Mouse (Mus musculus) stomach, embryonic 16.5 days (tissue): ENCODE measurements around the gene Dguok. TPM values are rescaled to one million over a fixed set of nuclear protein-coding genes. Genes with fewer than 3 reads are reported as not detected.

Experiments
- ATAC-seq: fragments of 200-750 bp; cut with Nextera tagmentation; 2 replicates; pipeline ENCODE4 v1.8.0; 2017; ENCODE audit warnings: moderate number of reproducible peaks, moderate TSS enrichment; ENCODE audit not compliant: insufficient read depth, low FRiP score
- H3K27ac ChIP-seq: fragments of 300-500 bp; sonication (generic); 2 replicates; pipeline ENCODE4 v1.5.1; 2014; ENCODE audit warnings: low read length
- H3K27me3 ChIP-seq: fragments of 300-500 bp; sonication (generic); 2 replicates; pipeline ENCODE4 v1.6.1; 2014; ENCODE audit warnings: low read length, control low read depth, mixed read lengths; ENCODE audit not compliant: control insufficient read depth, insufficient read depth
- H3K36me3 ChIP-seq: fragments of 300-500 bp; sonication (generic); 2 replicates; pipeline ENCODE4 v1.6.1; 2014; ENCODE audit warnings: low read length; ENCODE audit not compliant: control insufficient read depth, insufficient read depth
- H3K4me1 ChIP-seq: fragments of 300-500 bp; sonication (generic); 2 replicates; pipeline ENCODE4 v1.6.1; 2014; ENCODE audit warnings: low read length, control low read depth, mixed read lengths; ENCODE audit not compliant: control insufficient read depth, insufficient read depth
- H3K4me2 ChIP-seq: fragments of 300-500 bp; sonication (generic); 2 replicates; pipeline ENCODE4 v1.6.1; 2014; ENCODE audit warnings: low read depth, low read length, mixed read lengths
- H3K4me3 ChIP-seq: fragments of 300-500 bp; sonication (generic); replicated peaks from 2 replicates; pipeline ENCODE4 v1.5.1; 2014; ENCODE audit warnings: mild to moderate bottlenecking, low read length
- H3K9ac ChIP-seq: fragments of 300-500 bp; sonication (generic); 2 replicates; pipeline ENCODE4 v1.6.1; 2014; ENCODE audit warnings: low read length
- H3K9me3 ChIP-seq: fragments of 300-500 bp; sonication (generic); replicated peaks from 2 replicates; pipeline ENCODE4 v1.6.1; 2016; ENCODE audit warnings: low read length, control low read depth; ENCODE audit not compliant: control insufficient read depth
- WGBS: fragments of 180-500 bp; shearing (Covaris S2); extraction: QIAGEN DNeasy Blood & Tissue Kit; methylation state at CpG from one replicate; pipeline ENCODE4 v1.1.7; 2014; 5-methylcytosine and 5-hydroxymethylcytosine counted together
- polyA plus RNA-seq: library from polyadenylated mRNA; unstranded; fragments of >200 nt; fragmentation: Nextera tagmentation; extraction: Ambion mirVana; gene quantifications from 2 replicates; pipeline ENCODE4 v1.2.1, GENCODE M21; 2015

Dguok gene
- polyA plus RNA-seq, 1 experiment from 2014 or later, result 69.5 TPM

DNA sequence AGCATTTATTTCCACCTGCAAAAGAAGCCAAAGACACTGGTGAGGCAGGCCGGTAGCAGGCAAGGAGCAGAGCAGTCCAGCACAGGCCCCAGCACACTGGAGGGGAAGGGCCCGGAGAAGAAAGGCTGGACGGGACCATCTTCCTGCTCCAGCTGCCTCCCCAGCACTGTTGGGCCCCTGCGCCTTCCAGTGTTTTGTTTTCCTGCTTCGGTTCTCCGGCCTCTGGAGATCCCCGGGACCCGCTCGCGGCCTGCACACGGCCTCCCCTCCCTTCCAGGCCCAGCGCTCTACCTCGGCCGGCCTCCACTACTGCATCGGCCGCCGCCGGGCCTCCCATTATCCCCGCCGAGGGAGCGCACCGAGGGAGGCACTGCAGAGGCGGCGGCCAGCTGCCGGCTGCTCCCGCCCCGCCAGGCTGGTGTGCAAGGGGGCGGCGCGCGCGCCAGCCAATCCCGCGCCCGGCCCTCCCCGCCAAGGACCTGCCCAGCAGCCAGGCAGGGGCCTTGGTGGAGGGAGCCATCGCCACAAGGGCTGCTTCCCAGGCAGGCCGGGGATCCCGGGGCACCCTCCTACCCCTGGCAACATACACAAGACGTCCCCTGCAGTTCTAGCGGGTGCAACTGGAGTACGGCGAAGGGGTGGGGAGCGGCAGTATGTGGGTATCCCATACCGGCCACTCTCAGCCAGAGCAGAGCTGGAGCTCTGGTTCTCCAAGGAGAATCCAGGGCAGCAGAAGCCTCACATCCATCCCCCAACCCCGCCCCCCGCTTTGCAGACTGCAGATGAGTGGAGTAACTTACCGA, 65.3 kb downstream of the Dguok start:
- peak overlapping the region; percentile 91 for H3K27ac ChIP-seq
- H3K9ac ChIP-seq, result peak overlapping the region; percentile 75
- no peaks in the 10 kb centered on the region for H3K27me3 ChIP-seq
- H3K4me1 ChIP-seq, result peaks cover 70% of the 10 kb centered on the region
- no peaks in the 10 kb centered on the region for H3K9me3 ChIP-seq
- H3K4me2 ChIP-seq, result peak overlapping the region; percentile 65
- no peaks in the 10 kb centered on the region for H3K36me3 ChIP-seq
- ATAC-seq, result peak; percentile 94
- under 1% methylated on average over 48 of the region's 48 CpGs for WGBS
- peak overlapping the region; percentile 77 for H3K4me3 ChIP-seq

DNA sequence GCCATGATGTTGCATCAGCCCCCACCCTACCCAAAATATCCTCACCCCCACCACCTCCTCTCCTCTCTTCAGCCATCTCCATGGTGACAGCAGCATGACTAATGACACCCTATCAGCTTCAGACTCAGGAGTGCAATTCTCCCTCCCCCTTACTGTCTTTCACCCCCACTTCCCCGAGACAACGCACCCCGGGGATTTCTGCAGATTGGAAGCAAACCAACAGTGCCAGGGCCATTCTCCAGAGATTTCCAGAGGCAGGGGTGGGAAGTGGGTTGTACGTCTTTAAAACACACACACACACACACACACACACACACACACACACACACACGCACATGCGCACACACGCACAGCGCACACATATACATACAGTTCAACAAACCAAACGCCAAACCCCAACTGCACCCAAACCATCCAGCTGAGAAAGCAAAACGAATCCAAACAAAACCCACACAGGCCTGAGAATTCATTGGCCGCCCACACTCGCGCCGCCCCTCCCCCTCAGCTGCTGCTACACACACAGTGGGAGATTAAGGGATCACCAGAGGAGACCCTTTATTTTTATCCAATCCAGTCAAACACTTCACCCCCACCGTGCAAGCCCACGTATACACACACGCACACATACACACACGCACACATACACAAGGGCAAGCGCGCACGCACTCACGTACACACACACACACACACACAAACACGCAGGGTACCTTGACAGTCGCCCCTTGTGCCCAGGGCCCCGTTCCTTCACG, 66.1 kb downstream of the Dguok start:
- H3K4me3 ChIP-seq, result peak overlapping the region; percentile 77
- H3K4me1 ChIP-seq, result peaks cover 66% of the 10 kb centered on the region
- ATAC-seq, result peak; percentile 31
- WGBS, result 4% methylated on average over 26 of the region's 26 CpGs
- no peaks in the 10 kb centered on the region for H3K9me3 ChIP-seq
- peak overlapping the region; percentile 75 for H3K9ac ChIP-seq
- peak overlapping the region; percentile 65 for H3K4me2 ChIP-seq
- no peaks in the 10 kb centered on the region for H3K36me3 ChIP-seq
- H3K27ac ChIP-seq, result peak overlapping the region; percentile 91
- no peaks in the 10 kb centered on the region for H3K27me3 ChIP-seq

- no peak for ATAC-seq
- Histone ChIP-seq H3K4me3 (peak overlapping the region; percentile 77), H3K27me3 (no peaks in the 10 kb centered on the region), H3K4me2 (peak overlapping the region; percentile 65), H3K4me1 (peaks cover 71% of the 10 kb centered on the region), H3K27ac (0 out of 2 replicates have a peak overlapping the region, but pooled peaks have one; percentile 10), H3K36me3 (no peaks in the 10 kb centered on the region), H3K9ac (peak overlapping the region; percentile 75), H3K9me3 (no peaks in the 10 kb centered on the region)
- WGBS, result 39% methylated on average over 3 of the region's 3 CpGs
Measured at GRCm38 (mm10) chr6:83440197-83440509, 66.6 kb downstream of the Dguok start.

- Histone ChIP-seq H3K27me3 (no peaks in the 10 kb centered on the region), H3K4me3 (peak overlapping the region; percentile 77), H3K9ac (peak overlapping the region; percentile 75), H3K9me3 (no peaks in the 10 kb centered on the region), H3K4me2 (peak overlapping the region; percentile 65), H3K27ac (peak overlapping the region; percentile 10; the same call in 1 of the 2 replicates), H3K4me1 (peaks cover 71% of the 10 kb centered on the region), H3K36me3 (no peaks in the 10 kb centered on the region)
- 50% methylated on average over 5 of the region's 5 CpGs for WGBS
- no peak for ATAC-seq
Measured at GRCm38 (mm10) chr6:83439781-83440180, 67.0 kb downstream of the Dguok start.

- ATAC-seq, result no peak
- H3K27me3 ChIP-seq, result no peaks in the 10 kb centered on the region
- H3K36me3 ChIP-seq, result no peaks in the 10 kb centered on the region
- H3K4me3 ChIP-seq, result peak overlapping the region; percentile 77; the same call in 1 of the 2 replicates
- H3K27ac ChIP-seq, result peak overlapping the region; percentile 10; the same call in 1 of the 2 replicates
- H3K9ac ChIP-seq, result peak overlapping the region; percentile 75
- WGBS, result 78% methylated on average over 13 of the region's 13 CpGs
- peaks cover 70% of the 10 kb centered on the region for H3K4me1 ChIP-seq
- H3K4me2 ChIP-seq, result peak overlapping the region; percentile 65
- no peaks in the 10 kb centered on the region for H3K9me3 ChIP-seq
Measured at GRCm38 (mm10) chr6:83439119-83439767, 67.5 kb downstream of the Dguok start.

- no peaks in the 10 kb centered on the region for H3K36me3 ChIP-seq
- 78% methylated on average over 3 of the region's 3 CpGs for WGBS
- H3K27me3 ChIP-seq, result no peaks in the 10 kb centered on the region
- H3K4me1 ChIP-seq, result peaks cover 70% of the 10 kb centered on the region
- ATAC-seq, result no peak
- H3K27ac ChIP-seq, result no peak overlapping the region
- H3K4me2 ChIP-seq, result 0 out of 2 replicates have a peak overlapping the region, but pooled peaks have one; percentile 65
- H3K9ac ChIP-seq, result peak overlapping the region; percentile 14; the same call in 1 of the 2 replicates
- no peak overlapping the region for H3K4me3 ChIP-seq
- H3K9me3 ChIP-seq, result no peaks in the 10 kb centered on the region
Measured at GRCm38 (mm10) chr6:83438584-83438983, 68.2 kb downstream of the Dguok start.

DNA sequence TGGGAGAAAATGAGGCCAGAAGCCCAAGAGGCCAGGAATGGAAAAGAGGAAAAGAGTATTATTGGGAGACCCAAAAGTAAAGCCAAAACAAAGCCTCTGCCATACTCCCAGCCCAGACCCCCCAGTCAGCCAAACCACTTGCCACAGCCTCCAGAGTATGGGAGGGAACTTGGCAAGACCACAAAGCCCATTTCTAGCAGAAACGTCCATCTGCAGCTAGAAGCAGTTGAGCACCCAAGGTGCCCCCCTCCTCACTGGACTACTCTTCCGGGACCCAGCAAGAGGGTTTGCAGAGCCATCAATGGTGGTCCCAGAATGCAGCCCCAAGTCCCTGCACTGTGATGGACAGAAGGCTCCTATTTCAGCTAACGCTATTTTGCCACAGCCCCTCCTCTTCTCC, 69.0 kb downstream of the Dguok start:
- H3K27me3 ChIP-seq, result no peaks in the 10 kb centered on the region
- ATAC-seq, result no peak
- H3K4me1 ChIP-seq, result peaks cover 68% of the 10 kb centered on the region

DNA sequence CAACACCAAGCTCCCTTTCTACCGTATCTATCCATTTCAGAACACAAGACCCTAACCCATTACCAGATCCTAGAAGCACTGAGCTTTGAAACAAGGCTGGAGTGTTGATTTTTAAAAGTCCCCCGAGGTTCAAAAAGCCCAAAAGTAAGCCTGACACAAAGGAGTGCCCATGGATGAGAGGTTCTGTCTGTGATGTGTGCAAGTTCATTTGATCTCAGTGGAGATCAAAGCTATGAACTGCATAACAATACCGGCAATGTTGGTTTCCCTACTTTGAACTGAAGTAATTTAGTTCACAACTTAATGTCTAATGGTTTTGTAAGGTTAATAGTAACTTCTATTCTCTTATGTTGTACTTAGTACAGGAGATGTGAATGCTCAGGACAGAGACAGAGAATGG, 69.5 kb downstream of the Dguok start:
- Histone ChIP-seq H3K36me3 (no peaks in the 10 kb centered on the region), H3K9me3 (no peaks in the 10 kb centered on the region), H3K4me2 (no peak overlapping the region), H3K4me1 (peaks cover 68% of the 10 kb centered on the region), H3K4me3 (no peak overlapping the region), H3K27ac (no peak overlapping the region), H3K9ac (no peak overlapping the region), H3K27me3 (no peaks in the 10 kb centered on the region)
- ATAC-seq, result no peak
- WGBS, result 87% methylated on average over 3 of the region's 3 CpGs

More for the DNA sequence above, 69.0 kb downstream of the Dguok start:
- H3K9me3 ChIP-seq, result no peaks in the 10 kb centered on the region
- H3K4me2 ChIP-seq, result no peak overlapping the region; the same call in 1 of the 2 replicates
- H3K9ac ChIP-seq, result no peak overlapping the region; the same call in 1 of the 2 replicates
- 58% methylated on average over 3 of the region's 3 CpGs for WGBS
- H3K36me3 ChIP-seq, result no peaks in the 10 kb centered on the region
- H3K4me3 ChIP-seq, result no peak overlapping the region
- no peak overlapping the region for H3K27ac ChIP-seq
